Mouse (Mus musculus): ENCODE measurements around the gene Tm9sf2.

DNA sequence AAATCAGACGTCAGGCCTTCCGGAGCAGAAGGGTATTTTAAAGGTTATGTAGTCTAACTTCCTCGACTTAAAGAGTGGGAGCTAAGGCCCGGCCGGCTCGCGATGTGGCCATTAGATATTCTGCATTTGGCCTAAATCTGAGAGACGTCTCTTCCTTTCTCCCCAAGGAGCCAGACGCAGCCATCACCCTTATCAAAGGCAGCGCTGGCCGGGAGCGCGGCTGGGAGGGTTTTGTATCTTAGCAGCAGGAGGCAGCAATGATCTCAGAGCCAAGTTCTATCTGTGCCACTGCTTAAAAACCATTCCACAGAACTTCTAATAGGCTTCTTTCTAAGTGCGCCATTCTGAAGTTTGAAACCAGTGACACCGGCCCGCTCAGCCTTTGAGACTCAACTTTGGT is 72.4 kb downstream of the Tm9sf2 start:
- no peak for TF ChIP-seq EP300 (IDR thresholded peaks at IDR 0.05; ENCODE audit: low read depth)
- TF ChIP-seq CTCF (IDR thresholded peaks at IDR 0.05; ENCODE audit: low read depth): no peak

Data from liver, embryonic 14.5 days (tissue).